Mouse (Mus musculus) layer of hippocampus, postnatal 14 days (tissue): ENCODE measurements at regions not wholly inside any gene's neighbourhood (a gene's known extent, or its start where the extent isn't known, plus 50 kb on each side); places are given as distances from the start of the nearest gene placed in this dataset.

Source experiments
- DNase-seq, 2 experiments: peaks; one replicate each; pipeline ENCODE4 v3.0.0; 2021 to 2022; ENCODE audit warnings: low spot score in 2 of 2, mixed read lengths in 1 of 2

DNA sequence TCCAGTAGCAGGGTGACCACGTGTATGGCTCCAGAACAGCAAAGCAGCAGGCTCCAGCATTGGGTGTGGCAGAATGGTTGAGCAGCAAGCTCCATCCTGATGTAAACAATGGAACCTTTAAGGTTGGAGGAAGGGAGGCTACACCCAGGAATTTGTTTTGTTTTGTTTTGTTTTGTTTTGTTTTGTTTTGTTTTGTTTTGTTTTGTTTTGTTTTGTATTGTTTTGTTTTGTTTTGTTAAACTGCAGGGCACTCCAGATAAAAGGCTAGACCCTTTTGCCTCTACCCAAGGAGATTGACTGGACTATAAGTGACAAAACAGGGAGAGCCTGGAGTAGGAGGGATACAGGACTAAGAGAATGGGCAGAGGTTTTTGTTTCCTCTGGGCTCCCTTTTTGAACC lies 647.5 kb downstream of the Kcnj3 start:
- no peak for DNase-seq

DNA sequence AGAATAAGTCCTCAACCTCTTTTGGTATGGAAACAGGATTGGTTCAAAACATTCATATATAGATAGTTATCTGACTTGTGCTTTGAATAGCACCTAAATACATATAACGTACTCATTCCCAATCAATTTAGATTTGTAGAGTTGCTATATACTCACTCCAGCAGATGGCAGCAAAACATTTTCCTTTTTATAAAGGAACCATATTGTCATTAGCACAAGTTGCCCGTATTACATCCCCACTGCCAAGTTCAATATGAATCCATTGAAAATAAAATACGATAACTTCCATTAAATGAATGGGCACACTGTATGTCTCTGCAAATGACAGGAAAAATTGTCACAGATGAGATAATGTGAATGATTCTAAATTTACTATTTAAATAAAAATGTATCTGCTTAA lies 673.8 kb downstream of the Kcnj3 start:
- DNase-seq: peak in 1 of 2 experiments; percentile 49

DNA sequence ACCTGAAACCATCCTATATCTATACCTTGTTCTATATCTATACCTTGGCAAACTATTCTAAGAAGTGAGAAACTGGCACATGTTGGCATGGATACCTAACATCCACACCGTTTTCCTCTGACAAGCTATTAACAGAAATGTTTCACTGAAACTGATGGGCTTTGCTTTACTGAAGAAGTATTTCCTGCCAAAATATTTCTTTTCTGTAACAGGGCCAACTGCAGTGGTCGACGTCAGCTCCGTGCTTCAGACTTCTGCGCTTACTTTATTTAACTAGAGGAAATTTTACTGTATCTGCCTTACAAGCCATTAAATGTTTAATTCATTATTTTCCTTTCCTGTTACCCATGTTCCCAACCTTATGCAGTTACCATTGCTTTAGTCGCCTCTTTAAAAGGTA lies 674.2 kb downstream of the Kcnj3 start:
- no peak for DNase-seq

DNA sequence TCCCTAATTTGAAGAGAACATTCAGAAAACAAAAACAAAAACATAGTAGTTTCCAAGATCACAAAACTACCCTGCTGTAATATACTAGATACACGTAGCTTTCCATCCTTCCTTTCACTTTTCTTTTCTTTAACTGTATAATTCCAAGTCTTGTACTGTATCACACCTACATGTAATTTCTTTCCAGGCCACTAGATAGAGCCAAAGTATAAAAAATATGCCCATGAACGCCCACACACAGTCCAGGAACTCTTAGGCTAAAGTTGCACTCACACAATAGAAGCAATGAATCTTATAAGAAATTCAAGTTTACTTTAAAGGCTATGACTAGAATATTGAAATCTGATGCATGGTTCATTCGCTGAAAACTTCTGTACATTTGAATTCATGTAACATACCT lies 678.7 kb downstream of the Kcnj3 start:
- peak in 1 of 2 experiments; percentile 73 for DNase-seq

DNA sequence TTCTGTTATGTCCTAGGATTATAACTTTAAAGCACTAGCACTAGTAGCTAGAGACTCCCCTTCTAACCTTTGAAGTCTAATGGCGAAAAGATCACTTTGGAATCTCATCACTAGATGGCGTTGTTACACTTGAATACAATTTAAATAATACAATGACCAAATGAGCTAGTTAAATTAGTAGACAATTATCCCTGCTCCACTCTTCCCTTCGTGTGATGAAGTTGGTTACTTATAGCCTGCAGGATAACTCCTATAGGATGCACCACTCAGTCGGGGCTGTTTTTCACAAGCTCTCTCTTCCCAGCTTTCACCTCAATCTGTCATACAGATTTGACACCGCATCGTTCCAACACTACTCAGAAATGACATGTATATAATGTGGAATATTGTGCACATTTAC lies 683.6 kb downstream of the Kcnj3 start:
- peak in 1 of 2 experiments; percentile 77 for DNase-seq

DNA sequence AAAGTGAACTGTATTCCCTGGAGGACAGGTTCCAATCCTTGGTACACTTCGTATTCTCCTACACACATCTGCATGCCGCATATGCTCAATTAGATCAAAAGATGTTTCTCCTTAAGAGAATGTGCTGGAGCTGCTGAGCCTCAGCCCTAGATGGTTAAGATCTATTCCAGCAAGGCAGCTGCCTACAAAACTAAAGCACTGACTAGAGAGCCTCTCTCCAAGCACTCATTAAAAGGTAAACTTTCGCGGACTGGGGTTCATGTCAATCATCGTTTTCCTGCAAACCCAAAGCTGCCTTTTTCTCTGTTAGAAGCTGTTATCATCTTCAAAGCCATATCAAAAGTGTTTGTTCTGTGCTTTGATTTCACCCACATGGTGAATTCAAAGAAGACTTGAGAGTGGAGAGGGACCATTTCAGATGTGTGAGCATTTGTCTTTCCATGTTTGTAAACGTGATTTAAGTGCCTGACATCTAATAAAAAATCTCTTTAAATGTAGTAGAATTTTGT lies 711.4 kb downstream of the Kcnj3 start:
- no peak for DNase-seq

DNA sequence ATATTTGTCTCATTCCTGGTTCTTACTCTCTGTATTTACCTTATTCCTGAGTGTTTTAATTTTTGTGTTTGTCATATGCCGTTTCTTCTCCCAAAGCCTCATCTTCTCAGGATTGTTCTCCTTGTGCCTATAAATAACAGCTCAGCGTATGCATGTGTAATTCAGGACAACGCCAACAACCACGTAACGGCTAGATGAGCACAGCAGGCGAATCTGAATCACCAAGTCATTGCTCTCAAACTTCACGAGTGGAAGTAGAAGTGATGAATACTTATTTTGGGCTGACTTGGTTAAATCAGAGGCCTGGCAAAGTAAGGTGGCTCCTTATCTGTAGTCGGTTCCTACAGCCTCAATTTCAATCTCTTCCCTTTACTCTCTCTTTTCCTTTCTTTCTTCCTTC lies 760.7 kb downstream of the Kcnj3 start:
- no peak for DNase-seq

DNA sequence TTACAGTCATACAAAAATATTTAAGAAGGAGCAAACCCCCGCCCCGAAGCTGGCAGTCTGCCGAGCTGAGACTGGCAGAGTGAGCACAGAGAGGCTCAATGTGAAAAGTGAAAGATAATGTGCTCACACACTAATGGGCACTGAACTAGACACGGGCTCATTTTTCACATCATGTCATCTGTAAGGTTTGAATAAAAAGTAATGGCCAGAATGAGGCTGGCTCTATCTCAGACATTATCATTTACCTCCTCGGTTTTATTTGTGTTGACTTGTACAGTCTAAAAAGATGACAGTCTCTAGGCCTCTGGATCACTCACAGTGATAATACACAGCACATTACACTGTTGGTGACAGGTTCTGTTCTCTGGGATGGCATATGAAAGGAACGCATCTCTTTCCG lies 791.7 kb downstream of the Kcnj3 start:
- DNase-seq: no peak

DNA sequence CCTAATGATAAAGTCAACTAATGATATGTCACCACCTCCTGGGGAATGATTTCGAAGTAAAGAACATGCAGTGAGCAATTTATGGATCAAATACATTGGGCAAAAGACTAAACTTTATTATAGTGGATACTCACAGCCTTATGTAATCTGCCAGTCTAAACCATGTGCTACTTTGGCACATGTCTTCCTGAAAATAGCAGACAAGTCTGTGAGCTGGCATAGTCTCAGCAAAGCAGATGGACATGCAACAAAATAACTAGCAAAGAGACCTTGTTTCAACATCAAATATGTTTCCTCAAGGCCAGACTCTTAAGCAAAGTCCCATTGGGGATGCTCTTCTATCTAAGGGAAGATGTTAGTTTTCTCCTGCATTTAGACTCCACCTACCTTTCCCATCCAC lies 797.3 kb downstream of the Kcnj3 start:
- DNase-seq: peak; percentile 14 to 80

DNA sequence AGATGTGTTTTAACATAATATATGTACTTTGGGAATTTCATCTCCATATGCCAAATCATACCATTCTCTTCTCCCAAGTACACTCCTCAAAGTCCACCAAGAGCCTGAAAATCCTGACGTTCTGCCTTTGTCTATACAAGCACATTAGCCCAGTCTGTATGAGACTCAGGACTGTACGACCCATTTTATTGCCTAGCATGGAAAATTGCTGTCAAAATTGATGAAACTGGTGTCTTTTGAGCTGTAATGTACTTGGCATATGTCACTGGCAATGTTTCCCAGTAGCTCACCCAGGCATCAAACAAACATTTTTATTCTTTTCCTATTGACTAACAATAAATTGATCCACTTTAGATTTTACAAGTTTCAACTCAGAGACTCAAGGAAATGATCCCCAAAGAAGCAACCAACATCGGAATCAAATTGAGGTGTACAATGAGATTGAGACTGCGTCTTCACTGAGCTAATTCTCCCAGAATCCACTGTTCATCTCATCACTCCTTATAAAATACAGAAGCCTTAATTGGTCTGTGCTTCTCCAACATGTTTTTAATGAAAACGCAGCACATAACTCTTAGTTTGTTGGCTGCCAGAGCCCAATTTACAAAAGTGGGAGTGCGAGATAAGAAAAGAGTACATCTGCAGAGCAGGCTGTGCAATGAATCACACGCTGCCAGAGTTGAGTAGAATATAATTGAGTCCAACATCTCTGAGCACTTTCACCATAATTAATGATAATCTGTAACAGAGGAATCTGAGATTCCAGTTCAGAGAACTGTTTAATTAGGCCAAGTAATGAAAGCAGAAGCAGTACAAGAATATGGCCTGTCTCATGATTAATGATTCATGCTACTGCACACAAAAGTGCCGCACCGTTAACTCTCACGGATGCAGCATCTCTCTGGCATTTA lies 821.5 kb downstream of the Kcnj3 start:
- peak; percentile 19 to 58 for DNase-seq

DNA sequence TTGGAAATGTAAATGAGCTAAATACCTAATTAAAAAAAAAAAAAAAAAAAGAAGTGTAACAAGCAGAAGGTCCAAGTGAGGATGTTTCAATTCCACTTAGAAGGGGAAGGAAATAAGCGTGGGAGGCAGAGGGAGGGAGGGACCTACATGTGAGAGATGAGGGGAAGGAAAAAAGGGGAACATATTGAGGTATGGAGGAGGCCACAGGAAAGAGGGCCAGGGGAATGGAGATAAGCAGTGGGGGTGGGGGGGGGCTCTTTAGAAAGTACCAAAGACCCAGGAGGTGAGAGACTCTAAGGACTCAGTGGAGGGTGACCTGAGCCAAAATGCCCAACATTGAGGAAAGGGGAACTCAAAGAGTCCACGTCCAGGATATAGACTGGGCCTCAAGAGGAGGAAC lies 818.9 kb downstream of the Nr4a2 start:
- no peak for DNase-seq

DNA sequence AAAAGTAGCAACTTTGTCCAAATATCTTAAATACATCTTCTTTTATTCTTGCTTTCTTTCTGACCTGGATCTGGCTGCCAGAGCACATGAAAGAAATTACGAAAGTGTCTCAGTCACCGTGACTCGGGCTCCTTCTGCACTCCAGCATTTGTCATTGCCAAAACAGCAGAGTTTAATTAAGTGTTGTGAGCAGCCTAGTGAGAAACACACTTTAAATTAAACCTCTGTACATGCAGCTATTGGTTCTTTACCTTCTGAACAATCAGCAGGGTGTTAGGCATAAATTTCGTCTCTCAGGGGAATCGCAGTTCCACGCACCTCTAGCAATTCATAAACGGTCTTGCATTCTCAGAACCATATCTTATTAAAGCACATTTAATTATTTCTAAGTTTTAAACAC lies 802.1 kb downstream of the Nr4a2 start:
- no peak for DNase-seq

DNA sequence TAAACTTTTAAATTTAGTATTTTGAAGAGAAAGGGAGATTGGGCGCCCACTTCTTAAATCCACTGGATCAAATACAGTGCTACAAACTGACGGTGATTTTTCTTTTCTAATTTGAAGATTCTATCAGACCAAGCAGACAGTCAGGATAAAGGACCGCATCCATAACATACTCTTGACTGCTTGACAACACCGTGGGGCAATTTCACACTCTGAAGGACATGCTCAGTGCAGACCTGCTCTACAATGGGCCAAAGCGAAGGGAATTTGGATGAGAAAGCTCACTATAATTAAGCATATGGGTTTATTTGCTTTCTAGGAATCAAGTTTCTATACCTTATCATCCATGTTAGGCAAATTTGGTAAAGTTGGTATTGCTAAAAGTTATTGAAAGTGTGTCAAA lies 801.3 kb downstream of the Nr4a2 start:
- DNase-seq: no peak

DNA sequence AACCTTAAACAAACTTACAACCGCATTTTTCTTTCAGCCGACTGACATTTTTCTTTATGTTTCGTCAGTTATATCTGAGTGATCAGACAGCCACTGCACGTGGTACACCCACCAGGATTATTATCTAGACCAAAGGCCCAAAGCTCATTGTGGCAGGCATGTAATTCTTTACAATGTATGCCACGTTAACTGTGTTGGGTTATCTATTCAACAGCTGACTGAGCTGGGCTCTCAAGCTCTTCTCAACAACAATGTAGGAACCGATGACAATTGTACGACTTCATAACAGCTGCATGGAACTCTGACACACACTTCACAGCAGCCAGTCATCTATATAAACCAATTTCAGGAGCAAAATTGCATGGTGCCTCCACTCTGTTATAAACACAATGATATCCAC lies 787.8 kb downstream of the Nr4a2 start:
- no peak for DNase-seq

DNA sequence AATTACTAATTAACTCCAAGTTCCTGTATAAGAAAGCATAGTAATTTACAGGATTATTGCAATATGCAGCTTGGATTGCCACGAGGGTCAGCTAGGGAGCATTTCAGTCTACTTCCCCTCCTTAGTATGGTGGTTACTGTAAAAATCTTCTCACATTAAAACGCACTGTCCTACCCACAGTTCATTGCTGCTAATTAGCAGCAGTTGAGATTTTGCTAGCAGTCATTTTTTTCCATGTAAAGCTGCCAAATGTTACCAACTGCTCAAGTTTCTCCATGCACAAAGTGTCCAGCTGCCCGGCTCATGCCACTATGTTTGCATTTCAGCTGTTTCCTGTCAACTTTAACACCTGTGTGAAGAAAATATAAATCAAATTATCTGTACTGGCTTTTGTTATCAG lies 759.7 kb downstream of the Nr4a2 start:
- DNase-seq: peak in 1 of 2 experiments; percentile 1
